Mouse (Mus musculus) C2C12 (cell line): ENCODE measurements at regions not wholly inside any gene's neighbourhood (a gene's known extent, or its start where the extent isn't known, plus 50 kb on each side); places are given as distances from the start of the nearest gene placed in this dataset.

Source experiments
- H3K27me3 ChIP-seq: one replicate; pipeline ENCODE4 v1.6.1; 2011; ENCODE audit not compliant: control insufficient read depth, insufficient read depth, insufficient read length
- H3K36me3 ChIP-seq: one replicate; pipeline ENCODE4 v1.6.1; 2011; ENCODE audit not compliant: control insufficient read depth, insufficient read depth
- H3K4me3 ChIP-seq: one replicate; pipeline ENCODE4 v1.5.1; 2011; ENCODE audit warnings: mild to moderate bottlenecking, control low read depth; ENCODE audit not compliant: poor library complexity, insufficient read depth, severe bottlenecking
- H3K79me2 ChIP-seq: one replicate; pipeline ENCODE4 v1.6.1; 2011; ENCODE audit not compliant: control insufficient read depth, insufficient read depth
- H3K79me3 ChIP-seq: one replicate; pipeline ENCODE4 v1.6.1; 2011; ENCODE audit warnings: low read depth, control low read depth
- H3ac ChIP-seq: one replicate; pipeline ENCODE3; 2011; ENCODE audit warnings: low read depth; ENCODE audit not compliant: control insufficient read depth, insufficient read length
- CEBPB ChIP-seq: IDR thresholded peaks from one replicate; pipeline ENCODE4 v1.6.1; 2011; ENCODE audit warnings: low read depth, mild to moderate bottlenecking, control low read depth, moderate library complexity
- CTCF ChIP-seq: IDR thresholded peaks from one replicate; pipeline ENCODE4 v1.5.1; 2011; ENCODE audit not compliant: control insufficient read depth, insufficient read depth, insufficient read length
- FOSL1 ChIP-seq: IDR thresholded peaks from one replicate; pipeline ENCODE4 v1.8.0; 2011; ENCODE audit warnings: mild to moderate bottlenecking, low read length; ENCODE audit not compliant: poor library complexity, insufficient read depth, severe bottlenecking
- MAX ChIP-seq: IDR thresholded peaks from one replicate; pipeline ENCODE4 v1.6.1; 2011; ENCODE audit warnings: mild to moderate bottlenecking, control low read depth
- MYOD1 ChIP-seq: IDR thresholded peaks from one replicate; pipeline ENCODE4 v1.6.1; 2011; ENCODE audit warnings: low read depth; ENCODE audit not compliant: control insufficient read depth, insufficient read length
- MYOG ChIP-seq: IDR thresholded peaks from one replicate; pipeline ENCODE4 v1.6.1; 2011; ENCODE audit not compliant: control insufficient read depth, insufficient read length; ENCODE audit errors: extremely low read depth
- USF1 ChIP-seq: IDR thresholded peaks from one replicate; pipeline ENCODE4 v1.6.1; 2011; ENCODE audit warnings: low read depth, mild to moderate bottlenecking, control low read depth, moderate library complexity

- no peaks in the 10 kb centered on the region for H3K36me3 ChIP-seq
- H3K27me3 ChIP-seq = no peaks in the 10 kb centered on the region
- no peaks in the 10 kb centered on the region for H3K79me2 ChIP-seq
- no peak for TF ChIP-seq MYOG
- no peak for TF ChIP-seq MYOD1
- TF ChIP-seq MAX = no peak
- TF ChIP-seq USF1 = no peak
- no peak for TF ChIP-seq FOSL1
- TF ChIP-seq CTCF = no peak
- no peak for TF ChIP-seq CEBPB
- no peak overlapping the region for H3K4me3 ChIP-seq
- no peak overlapping the region for H3ac ChIP-seq
- H3K79me3 ChIP-seq = no peaks in the 10 kb centered on the region
These were observed 82.1 kb upstream of the Atg10 start for GRCm38 (mm10) chr13:91305697-91306405.

GRCm38 (mm10) chr13:91306545-91306944 lies 82.8 kb upstream of the Atg10 start:
- no peak overlapping the region for H3ac ChIP-seq
- no peaks in the 10 kb centered on the region for H3K27me3 ChIP-seq
- no peaks in the 10 kb centered on the region for H3K79me3 ChIP-seq
- TF ChIP-seq FOSL1 (no peak), CTCF (no peak), MYOD1 (no peak), MYOG (no peak), MAX (no peak), USF1 (no peak)
- no peak overlapping the region for H3K4me3 ChIP-seq
- no peaks in the 10 kb centered on the region for H3K36me3 ChIP-seq
- no peaks in the 10 kb centered on the region for H3K79me2 ChIP-seq

GRCm38 (mm10) chr13:91312905-91313571 lies 89.3 kb upstream of the Atg10 start:
- Histone ChIP-seq H3K27me3 (no peaks in the 10 kb centered on the region), H3K79me2 (no peaks in the 10 kb centered on the region), H3ac (no peak overlapping the region), H3K36me3 (no peaks in the 10 kb centered on the region), H3K79me3 (no peaks in the 10 kb centered on the region), H3K4me3 (no peak overlapping the region)
- TF ChIP-seq USF1 = no peak
- TF ChIP-seq MYOG = no peak
- no peak for TF ChIP-seq MYOD1
- TF ChIP-seq MAX = no peak
- no peak for TF ChIP-seq CTCF
- no peak for TF ChIP-seq CEBPB
- no peak for TF ChIP-seq FOSL1

GRCm38 (mm10) chr13:91322331-91322730 lies 98.6 kb upstream of the Atg10 start:
- no peaks in the 10 kb centered on the region for H3K27me3 ChIP-seq
- no peak overlapping the region for H3K4me3 ChIP-seq
- TF ChIP-seq USF1 = no peak
- TF ChIP-seq MAX = no peak
- no peak for TF ChIP-seq MYOG
- no peak for TF ChIP-seq CEBPB
- no peak for TF ChIP-seq CTCF
- no peak for TF ChIP-seq FOSL1
- TF ChIP-seq MYOD1 = no peak
- no peak overlapping the region for H3ac ChIP-seq
- H3K79me2 ChIP-seq = no peaks in the 10 kb centered on the region
- H3K36me3 ChIP-seq = no peaks in the 10 kb centered on the region
- H3K79me3 ChIP-seq = no peaks in the 10 kb centered on the region

GRCm38 (mm10) chr13:91326834-91327233 lies 103.1 kb upstream of the Atg10 start:
- no peaks in the 10 kb centered on the region for H3K79me2 ChIP-seq
- H3K79me3 ChIP-seq = no peaks in the 10 kb centered on the region
- no peaks in the 10 kb centered on the region for H3K36me3 ChIP-seq
- H3K4me3 ChIP-seq = no peak overlapping the region
- no peaks in the 10 kb centered on the region for H3K27me3 ChIP-seq
- H3ac ChIP-seq = no peak overlapping the region
- TF ChIP-seq USF1 (no peak), CEBPB (no peak), MYOG (no peak), FOSL1 (no peak), MAX (no peak), CTCF (no peak), MYOD1 (no peak)

GRCm38 (mm10) chr13:91334283-91334682 lies 110.5 kb upstream of the Atg10 start:
- TF ChIP-seq CTCF = no peak
- TF ChIP-seq USF1 = no peak
- TF ChIP-seq CEBPB = no peak
- TF ChIP-seq MAX = no peak
- no peak for TF ChIP-seq MYOD1
- no peak for TF ChIP-seq MYOG
- TF ChIP-seq FOSL1 = no peak
- Histone ChIP-seq H3K79me2 (no peaks in the 10 kb centered on the region), H3K27me3 (no peaks in the 10 kb centered on the region), H3K79me3 (no peaks in the 10 kb centered on the region), H3ac (no peak overlapping the region), H3K4me3 (no peak overlapping the region), H3K36me3 (no peaks in the 10 kb centered on the region)
